Comparison of ENCODE assay signal across 12 mouse cellular contexts in the genomic region with DNA sequence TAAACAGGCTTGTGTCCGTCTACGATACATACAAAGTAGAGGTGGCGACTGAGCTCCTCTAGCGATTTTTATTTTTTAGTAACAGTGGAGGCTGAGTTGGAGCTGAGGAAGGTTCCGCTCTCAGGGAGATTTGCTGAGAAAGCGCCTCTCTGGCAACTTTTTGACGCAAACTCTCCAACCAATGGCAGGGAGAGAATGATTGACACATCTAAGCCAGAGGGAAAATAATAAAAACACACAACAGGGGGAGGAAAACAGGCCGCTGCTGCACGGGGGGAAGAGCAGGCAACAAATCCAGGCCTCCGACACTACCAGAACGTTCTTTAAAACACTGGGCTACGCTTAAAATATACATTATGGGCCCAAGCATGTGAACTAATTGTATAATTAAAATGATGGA. TPM values are rescaled to one million over a fixed set of nuclear protein-coding genes. Genes with fewer than 3 reads are reported as not detected.
DNase-seq lines count a peak whose midpoint lies in the region; ATAC-seq lines count a peak whose summit lies in the region.
"Had no signal": no experiment of that assay in that cellular context is flagged by ENCODE, and none has a peak within 500 bp of the region (broad histone marks: within the 10 kb centered on the region; RNA-seq: fewer than 3 reads in every experiment).

No protein-coding gene starts in this region.

- H3K36me3 ChIP-seq in embryonic facial prominence, embryonic 14.5 days (ENCODE audit: control insufficient read depth, insufficient read depth, low read length): no peaks in the 10 kb centered on the region
- H3K36me3 ChIP-seq in midbrain, embryonic 13.5 days: 0 out of 2 replicates have a peak, but pooled peaks cover under 1% of the 10 kb centered on the region

- peaks cover 95% of the 10 kb centered on the region for H3K27me3 ChIP-seq in embryonic facial prominence, embryonic 14.5 days (replicated peaks; ENCODE audit: control insufficient read depth, insufficient read depth, low read length)
- H3K27me3 ChIP-seq in midbrain, embryonic 13.5 days: peaks cover 14% of the 10 kb centered on the region; the same call in 1 of the 2 replicates

- H3K4me1 ChIP-seq in embryonic facial prominence, embryonic 14.5 days (ENCODE audit: control insufficient read depth, insufficient read depth, low read length): no peaks in the 10 kb centered on the region
- H3K4me1 ChIP-seq in midbrain, embryonic 13.5 days (replicated peaks): peaks cover 34% of the 10 kb centered on the region

- 0 out of 2 replicates have a peak overlapping the region, but pooled peaks have one; percentile 50 for H3K9ac ChIP-seq in embryonic facial prominence, embryonic 14.5 days (ENCODE audit: low read depth, low read length)
- peak overlapping the region; percentile 97 for H3K9ac ChIP-seq in midbrain, embryonic 13.5 days (replicated peaks)

- H3K27ac ChIP-seq in embryonic facial prominence, embryonic 14.5 days (replicated peaks; ENCODE audit: low read depth, low read length): no peak overlapping the region
- peak overlapping the region; percentile 90 for H3K27ac ChIP-seq in midbrain, embryonic 13.5 days

- ATAC-seq in embryonic facial prominence, embryonic 14.5 days (ENCODE audit: low read depth): no peak
- peak; percentile 62 for ATAC-seq in midbrain, embryonic 13.5 days

- H3K4me2 ChIP-seq in embryonic facial prominence, embryonic 14.5 days (ENCODE audit: low read depth, low read length): no peak overlapping the region
- peak overlapping the region; percentile 89 for H3K4me2 ChIP-seq in midbrain, embryonic 13.5 days (replicated peaks)

- H3K9me3 ChIP-seq in embryonic facial prominence, embryonic 14.5 days (ENCODE audit: control insufficient read depth, low read length): no peaks in the 10 kb centered on the region
- no peaks in the 10 kb centered on the region for H3K9me3 ChIP-seq in midbrain, embryonic 13.5 days

- WGBS in embryonic facial prominence, embryonic 14.5 days: 4% methylated on average over 12 of the region's 12 CpGs
- WGBS in midbrain, embryonic 13.5 days: 2% methylated on average over 12 of the region's 12 CpGs

- peak overlapping the region; percentile 10; the same call in 1 of the 2 replicates for H3K4me3 ChIP-seq in embryonic facial prominence, embryonic 14.5 days (ENCODE audit: low read depth, low read length)
- H3K4me3 ChIP-seq in midbrain, embryonic 13.5 days (replicated peaks): peak overlapping the region; percentile 69

- DNase-seq in brain, adult 2 months (ENCODE audit: low read depth, low spot score): peak; percentile 75
- peak; percentile 44 for DNase-seq in cerebellum, adult 8-10 months
- no peak for DNase-seq in embryonic facial prominence, embryonic 14.5 days (ENCODE audit: low spot score)
- no peak for DNase-seq in ovary, adult 18-20 months (ENCODE audit: low spot score)
- no peak for DNase-seq in urinary bladder, adult 18-20 months (ENCODE audit: low spot score in 2 of 2)
- DNase-seq in thymus, postnatal 25 days: no peak
- DNase-seq: heart, adult 18-20 months; kidney, postnatal 4 days; lung, adult 18-20 months; right cerebral cortex, postnatal 14 days had no signal

RNA-seq across cellular contexts. Expression of a gene that starts 6.2 kb away (rescaled TPM):
- polyA plus RNA-seq in embryonic facial prominence, embryonic 14.5 days (2014; fragmentation: Nextera tagmentation; extraction: Ambion mirVana): 5.5 and 5.7 TPM in 2 replicates
- polyA plus RNA-seq in midbrain, embryonic 13.5 days (2015; fragmentation: Nextera tagmentation; extraction: Ambion mirVana): 133 and 155 TPM in 2 replicates
- polyA plus RNA-seq: testis, adult 2 months had no signal

Comparison
In these comparisons a context has a peak if more than half of its experiments do, and no peak if none do; other contexts are left out.
1. DNase-seq: peak in brain, adult 2 months (single experiment) and cerebellum, adult 8-10 months (single experiment); none in embryonic facial prominence, embryonic 14.5 days (single experiment), ovary, adult 18-20 months (single experiment), urinary bladder, adult 18-20 months (0 of 2) and thymus, postnatal 25 days (single experiment).
2. RNA of a gene that starts 6.2 kb away (polyA plus RNA-seq): 133 to 155 TPM in midbrain, embryonic 13.5 days; 5.5 to 5.7 TPM in embryonic facial prominence, embryonic 14.5 days; every median in the first group is over 10 times any median in the second.